Mouse (Mus musculus): Measurements from ENCODE around the gene Edf1.
A peak's percentile ranks its signal among the peaks of the same experiment; 100 is the strongest.

Gene Edf1

DNA sequence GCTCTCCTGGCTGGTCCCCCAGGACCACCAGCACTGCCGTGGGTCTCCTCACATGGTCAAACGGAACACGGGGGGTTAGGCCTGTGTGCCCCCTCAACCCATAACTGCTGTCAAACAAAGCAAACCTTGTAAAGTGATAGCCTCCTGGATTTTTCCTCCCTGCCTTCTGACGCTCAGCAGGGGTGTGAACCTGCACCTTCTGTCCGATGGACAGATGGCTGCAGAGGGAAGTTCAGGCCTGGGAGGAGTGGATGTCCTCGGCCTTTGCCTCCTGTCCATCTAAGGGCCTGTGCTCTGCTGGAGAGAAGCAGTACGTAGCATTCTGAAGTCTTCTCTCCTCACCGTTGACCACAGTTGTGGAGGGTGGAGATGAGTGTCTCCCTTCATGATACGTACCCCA is 4.3 kb downstream of the Edf1 start:
- DNase-seq (ENCODE audit: low spot score) = no peak

DNA sequence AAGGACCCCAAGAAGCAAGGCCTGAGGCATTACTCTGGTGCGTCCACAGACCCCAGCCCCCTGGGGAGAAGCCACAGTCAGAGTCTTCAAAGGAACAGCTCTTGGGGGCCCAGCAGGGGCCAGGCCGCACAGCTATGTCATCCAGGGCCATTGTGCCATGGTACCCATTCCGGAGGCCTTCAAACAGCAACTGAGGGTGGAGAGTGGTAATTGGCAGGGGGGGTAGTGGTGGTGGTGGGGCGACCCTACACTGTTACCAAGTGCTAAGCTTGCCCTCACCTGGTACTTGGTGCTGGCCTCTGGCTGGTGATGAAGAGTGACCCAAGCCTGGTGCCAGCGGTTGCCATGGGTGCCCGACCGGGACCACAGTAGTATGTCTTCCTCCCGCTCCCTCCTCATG is 8.1 kb downstream of the Edf1 start:
- no peak for DNase-seq (ENCODE audit: low spot score)

DNA sequence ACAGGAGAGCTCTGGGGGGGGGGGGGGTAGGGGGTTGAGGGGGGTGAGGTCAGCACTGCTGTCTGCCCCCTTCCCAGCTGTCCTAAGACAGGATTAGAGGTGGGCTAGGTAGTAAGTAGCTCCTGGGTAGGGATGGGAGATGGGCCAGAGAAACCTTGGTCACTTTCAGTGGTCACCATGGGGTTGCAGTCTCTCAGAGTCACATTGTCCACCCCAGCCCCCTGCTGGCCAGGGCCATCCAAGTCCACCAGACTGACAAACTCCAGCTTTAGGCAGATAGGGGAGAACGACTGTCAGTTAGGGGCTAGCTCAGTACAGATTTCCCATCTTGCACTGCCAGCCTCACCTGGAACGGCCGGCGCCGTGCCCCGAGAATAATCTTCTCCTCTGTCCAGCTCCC is 8.9 kb downstream of the Edf1 start:
- DNase-seq (ENCODE audit: low spot score) = no peak

- peak; percentile 57 for DNase-seq (ENCODE audit: low spot score)
These were observed 10.9 kb downstream of the Edf1 start for GRCm38 (mm10) chr2:25568473-25569019.

DNA sequence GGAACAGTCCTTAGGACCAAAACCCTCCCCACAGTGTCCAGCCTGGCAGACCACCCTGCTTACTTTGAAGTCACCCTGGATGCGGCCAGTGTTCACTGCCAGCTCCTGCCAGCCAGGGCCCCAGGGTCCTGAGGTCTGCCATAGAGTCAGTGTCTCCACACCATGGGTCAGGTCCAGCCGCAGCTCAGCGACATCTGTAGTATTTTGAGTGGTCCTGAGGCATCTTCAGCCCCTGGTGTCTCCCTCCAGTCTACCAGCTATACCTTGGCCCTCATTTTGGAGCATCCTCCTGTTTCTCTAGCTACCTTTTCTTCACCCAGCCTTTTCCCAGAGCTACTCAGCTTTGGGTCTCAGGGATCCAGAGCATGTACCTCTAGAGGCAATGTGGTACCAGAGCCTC is 11.7 kb downstream of the Edf1 start:
- DNase-seq (ENCODE audit: low spot score) = no peak

DNA sequence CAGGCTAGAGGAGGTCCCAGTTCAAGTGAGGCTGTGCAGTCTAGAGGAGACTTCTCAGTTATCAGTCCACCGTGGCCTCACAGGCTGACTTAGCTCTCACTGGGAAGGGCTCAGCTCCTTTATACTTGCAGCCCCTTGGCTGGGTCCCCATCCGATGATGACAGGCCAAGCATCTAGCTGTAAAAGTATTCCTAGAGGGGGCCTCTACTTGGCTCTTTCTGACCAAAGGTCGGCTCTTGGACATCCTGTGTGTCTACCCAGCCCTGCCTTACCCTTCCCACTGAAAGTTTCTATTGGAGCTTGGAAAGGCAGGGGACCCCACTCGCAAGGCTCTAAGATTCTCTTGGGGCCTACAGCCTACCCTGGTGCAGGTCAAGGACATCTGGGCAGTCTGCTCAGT is 13.6 kb downstream of the Edf1 start:
- DNase-seq (ENCODE audit: low spot score) = no peak

GRCm38 (mm10) chr2:25573068-25573467 is 15.4 kb downstream of the Edf1 start:
- no peak for DNase-seq (ENCODE audit: low spot score)

GRCm38 (mm10) chr2:25574136-25574535 is 16.5 kb downstream of the Edf1 start:
- DNase-seq (ENCODE audit: low spot score) = no peak

- DNase-seq (ENCODE audit: low spot score) = peak; percentile 97
These were observed 17.2 kb downstream of the Edf1 start, which contains the start of the genes Mamdc4 and Phpt1 for GRCm38 (mm10) chr2:25574579-25575431. TSS of gene Mamdc4 (minus strand) at chr2:25574845. TSS of gene Phpt1 (minus strand) at chr2:25575224.

- DNase-seq (ENCODE audit: low spot score) = no peak
These were observed 17.9 kb downstream of the Edf1 start for GRCm38 (mm10) chr2:25575432-25576027.

DNA sequence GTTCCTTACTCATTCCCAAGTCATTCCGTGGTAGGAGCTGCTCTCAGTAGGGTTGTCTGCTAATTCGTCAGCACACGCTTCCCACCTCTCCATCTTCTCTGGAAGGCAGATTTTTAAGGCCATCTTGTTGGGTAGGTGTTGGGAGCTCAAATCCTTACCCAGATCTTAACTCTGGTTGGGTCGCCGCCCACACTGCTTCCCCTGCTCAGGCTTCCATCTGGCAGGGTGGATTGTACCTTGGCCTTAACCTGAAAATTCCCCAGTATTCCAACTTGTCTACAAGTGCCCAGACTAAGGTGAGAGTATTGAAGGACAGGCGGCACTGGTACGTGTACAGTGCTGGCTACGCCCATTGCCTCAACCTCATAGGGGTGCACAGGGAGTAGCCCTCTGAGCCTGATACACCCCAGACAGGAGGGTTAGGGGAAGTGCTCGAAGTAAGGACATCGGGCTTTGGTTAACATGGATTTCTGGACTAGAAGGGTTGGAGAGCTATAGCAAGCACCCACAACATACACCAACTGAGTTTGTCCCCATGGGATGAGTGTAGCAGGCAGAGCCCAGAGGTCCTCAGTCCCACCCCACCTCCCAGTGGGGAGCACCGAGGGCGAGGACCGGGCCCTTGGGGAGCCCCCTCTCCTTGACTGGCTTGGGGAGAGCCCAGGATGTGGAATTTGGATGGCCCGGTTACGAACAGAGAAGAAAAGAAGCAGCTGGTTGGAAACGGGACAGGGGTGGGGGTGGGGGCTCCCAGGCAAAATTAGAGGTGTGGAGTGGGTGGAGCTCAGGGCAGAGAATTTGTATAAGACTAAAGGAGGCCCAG is 18.6 kb downstream of the Edf1 start:
- no peak for DNase-seq (ENCODE audit: low spot score)

GRCm38 (mm10) chr2:25576965-25577891 is 19.6 kb downstream of the Edf1 start:
- DNase-seq (ENCODE audit: low spot score) = no peak

DNA sequence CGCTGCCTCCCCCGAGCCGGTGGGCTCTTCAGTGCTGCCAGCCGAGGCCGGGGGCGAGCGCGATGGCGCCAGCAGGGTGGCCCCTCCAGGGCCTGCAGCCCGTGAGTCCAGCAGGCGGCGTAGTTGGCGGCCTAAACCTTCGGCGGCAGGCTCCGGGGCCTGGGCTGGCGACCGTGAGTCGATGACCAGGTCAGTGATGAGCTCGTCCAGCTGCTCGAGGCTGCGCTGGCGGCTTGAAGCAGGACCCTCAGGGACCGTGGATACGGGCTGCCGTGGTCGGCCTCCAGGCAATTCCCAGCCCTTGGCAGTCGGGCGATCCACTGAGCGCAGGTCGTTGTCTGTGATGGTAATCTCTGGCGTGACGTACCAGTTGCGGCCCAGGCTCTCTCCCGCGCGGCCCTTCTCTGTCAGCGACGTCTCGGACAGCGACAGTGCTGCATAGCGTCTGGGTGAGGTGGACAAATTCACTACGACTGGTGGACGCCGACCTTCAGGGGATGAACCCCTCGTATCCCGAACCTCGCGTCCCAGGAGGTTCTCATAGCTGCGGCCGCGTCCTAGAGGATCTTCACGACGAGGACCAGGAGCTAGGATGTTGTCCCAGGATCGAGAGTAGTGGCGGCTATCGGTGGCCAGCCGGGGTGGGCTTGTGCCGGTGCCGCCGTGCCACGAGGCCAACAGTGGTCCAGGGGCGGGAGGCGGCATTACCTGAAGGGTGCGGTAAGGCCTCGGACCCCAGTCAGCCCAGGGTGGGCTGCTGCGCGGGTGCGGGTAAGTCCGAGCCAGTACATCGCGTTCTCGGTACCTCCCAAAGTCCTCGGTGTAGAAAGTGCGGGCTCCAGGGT is 20.5 kb downstream of the Edf1 start:
- no peak for DNase-seq (ENCODE audit: low spot score)

DNA sequence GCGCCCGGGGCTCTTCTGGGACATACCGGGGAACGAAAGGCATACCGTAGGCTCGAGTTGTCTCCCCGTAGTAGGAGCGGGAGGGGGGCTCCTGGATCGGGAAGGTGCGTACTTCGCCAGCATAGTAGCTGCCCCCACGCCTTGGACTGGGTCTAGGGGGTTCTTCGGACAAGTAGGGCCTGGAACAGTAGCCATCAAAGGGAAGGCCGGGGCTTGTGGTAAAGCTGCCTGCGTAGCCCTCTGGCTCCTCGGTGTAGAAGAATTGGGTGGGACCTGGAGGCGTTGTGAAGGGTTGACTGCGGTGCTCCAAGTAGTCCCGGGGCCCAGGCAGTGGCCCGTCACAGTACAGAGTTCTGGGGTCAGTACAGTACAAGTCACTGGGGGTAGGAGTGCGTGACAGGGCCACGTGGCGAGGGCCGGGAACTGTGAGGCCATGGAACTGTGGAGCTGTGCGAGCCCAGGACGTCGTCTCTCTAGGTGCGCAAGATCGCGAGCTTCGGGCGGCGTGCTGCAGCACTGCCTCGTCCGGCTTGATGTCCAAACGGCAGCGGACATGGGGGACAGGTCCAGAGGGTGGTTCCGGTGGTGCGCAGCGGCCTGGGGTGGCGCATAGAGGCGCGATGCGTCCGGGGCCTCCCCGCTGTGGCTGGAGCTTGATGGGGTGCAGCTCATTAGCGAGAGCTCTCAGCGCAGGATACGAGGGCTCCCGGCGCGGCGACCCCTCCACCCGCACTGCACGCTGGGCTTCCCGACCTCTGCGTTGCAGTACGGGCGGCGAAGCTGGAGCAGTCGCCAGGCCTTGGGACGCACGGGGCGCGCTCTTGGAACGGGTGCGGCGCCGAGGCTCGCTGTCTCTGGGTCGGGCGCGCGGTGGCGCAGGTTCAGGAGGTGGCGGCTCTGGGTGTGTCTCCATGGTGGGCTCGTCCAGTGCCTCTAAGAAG is 21.4 kb downstream of the Edf1 start:
- no peak for DNase-seq (ENCODE audit: low spot score)

DNA sequence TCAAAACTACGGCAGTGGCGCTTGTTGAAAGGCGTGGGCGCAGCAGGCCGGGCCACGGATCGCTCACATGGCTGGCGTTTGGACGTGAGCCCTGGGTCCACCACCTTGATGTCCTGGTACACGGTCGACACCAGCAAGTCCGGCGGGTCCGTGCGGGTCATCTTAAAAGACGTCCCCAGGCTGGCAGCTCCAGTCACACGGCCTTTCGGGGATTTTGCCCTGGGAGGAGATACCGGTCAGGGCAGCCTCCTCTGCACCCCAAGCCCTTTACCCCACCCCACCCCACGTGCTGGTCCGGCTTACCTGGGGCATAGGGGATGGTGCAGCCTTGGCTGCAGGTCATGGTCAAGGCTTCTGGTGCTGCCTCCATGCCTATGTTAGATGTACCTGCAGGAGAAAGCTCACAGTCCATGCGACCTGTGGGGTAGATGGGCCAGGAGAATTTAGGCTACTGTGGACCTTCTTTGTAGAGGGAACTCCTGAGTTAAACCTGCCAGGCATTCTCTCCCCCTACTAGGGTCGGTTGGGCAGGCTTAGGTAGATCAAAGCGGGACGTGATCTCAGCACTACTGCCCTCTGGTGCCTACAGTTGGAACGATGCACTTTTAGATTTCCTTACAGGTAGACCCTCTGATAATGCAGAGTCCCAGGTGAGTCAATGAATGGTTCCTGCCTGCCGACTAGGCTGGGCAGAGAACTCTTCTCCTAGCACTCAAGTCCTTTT is 22.3 kb downstream of the Edf1 start:
- no peak for DNase-seq (ENCODE audit: low spot score)

- DNase-seq (ENCODE audit: low spot score) = no peak
These were observed 23.0 kb downstream of the Edf1 start for GRCm38 (mm10) chr2:25580621-25581101.

GRCm38 (mm10) chr2:25581294-25581864 is 23.7 kb downstream of the Edf1 start, which contains the start of gene Ajm1:
TSS of gene Ajm1 (minus strand) at chr2:25581757.
- peak; percentile 69 for DNase-seq (ENCODE audit: low spot score)

DNA sequence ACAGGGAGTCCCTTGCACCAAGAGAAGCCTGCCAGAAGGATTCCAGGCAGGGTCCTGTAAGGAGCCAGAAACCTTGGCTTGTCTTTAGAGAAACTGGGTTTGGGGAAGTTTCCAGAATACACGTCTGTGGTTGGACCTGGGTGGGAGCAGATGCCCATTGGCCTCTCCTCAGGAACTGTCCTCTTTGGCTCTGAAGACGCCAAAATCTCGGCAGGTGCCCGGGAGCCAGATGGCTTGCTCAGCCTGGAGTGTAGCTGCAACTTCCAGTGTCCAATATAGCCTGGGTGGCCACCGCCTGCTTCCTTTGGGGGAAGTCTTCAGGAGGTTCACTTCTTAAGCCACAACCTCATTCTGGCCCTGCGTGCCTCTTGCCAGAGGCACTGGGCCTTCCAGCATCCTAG is 24.3 kb downstream of the Edf1 start:
- no peak for DNase-seq (ENCODE audit: low spot score)

Data from yolk sac, embryonic 10.5 days (tissue).